Mouse (Mus musculus) hindbrain, embryonic 14.5 days (tissue): ENCODE measurements around the gene Crabp1. TPM values are rescaled to one million over a fixed set of nuclear protein-coding genes. Genes with fewer than 3 reads are reported as not detected.
A peak's percentile ranks its signal among the peaks of the same experiment; 100 is the strongest.

Source experiments
- ATAC-seq: fragments of 200-750 bp; cut with Nextera tagmentation; 2 replicates; pipeline ENCODE4 v1.8.0; 2017; ENCODE audit warnings: moderate number of reproducible peaks, mild to moderate bottlenecking, moderate TSS enrichment, moderate library complexity; ENCODE audit not compliant: low FRiP score
- DNase-seq: peaks from one replicate; pipeline ENCODE4 v3.0.0-alpha.2; 2015; ENCODE audit warnings: low spot score
- H3K27ac ChIP-seq: fragments of 300-500 bp; sonication (generic); 2 replicates; pipeline ENCODE4 v1.5.1; 2014; ENCODE audit warnings: mild to moderate bottlenecking, moderate library complexity
- H3K27me3 ChIP-seq: fragments of 300-500 bp; sonication (generic); 2 replicates; pipeline ENCODE4 v1.6.1; 2014; ENCODE audit warnings: mild to moderate bottlenecking, low read length, mixed read lengths; ENCODE audit not compliant: control insufficient read depth, insufficient read depth
- H3K36me3 ChIP-seq: fragments of 300-500 bp; sonication (generic); replicated peaks from 2 replicates; pipeline ENCODE4 v1.6.1; 2014; ENCODE audit not compliant: control insufficient read depth, insufficient read depth
- H3K4me1 ChIP-seq: fragments of 300-500 bp; sonication (generic); replicated peaks from 2 replicates; pipeline ENCODE4 v1.6.1; 2014; ENCODE audit warnings: antibody characterized with exemption, low read length, mixed read lengths; ENCODE audit not compliant: control insufficient read depth, insufficient read depth
- H3K4me2 ChIP-seq: fragments of 300-500 bp; sonication (generic); replicated peaks from 2 replicates; pipeline ENCODE4 v1.6.1; 2014; ENCODE audit warnings: mild to moderate bottlenecking, moderate library complexity
- H3K4me3 ChIP-seq: fragments of 300-500 bp; sonication (generic); replicated peaks from 2 replicates; pipeline ENCODE4 v1.5.1; 2014; ENCODE audit warnings: mild to moderate bottlenecking, low read length
- H3K9ac ChIP-seq: fragments of 300-500 bp; sonication (generic); 2 replicates; pipeline ENCODE4 v1.6.1; 2014
- H3K9me3 ChIP-seq: fragments of 300-500 bp; sonication (generic); 2 replicates; pipeline ENCODE4 v1.6.1; 2016; ENCODE audit warnings: low read length; ENCODE audit not compliant: control insufficient read depth
- WGBS: fragments of 180-500 bp; shearing (Covaris S2); extraction: QIAGEN DNeasy Blood & Tissue Kit; methylation state at CpG from one replicate; pipeline ENCODE4 v1.1.7; 2014; 5-methylcytosine and 5-hydroxymethylcytosine counted together
- polyA plus RNA-seq: library from polyadenylated mRNA; unstranded; fragments of >200 nt; fragmentation: Nextera tagmentation; extraction: Ambion mirVana; gene quantifications from 2 replicates; pipeline ENCODE4 v1.2.1, GENCODE M21; 2014

Crabp1 gene
- polyA plus RNA-seq, result 300 and 364 TPM in 2 replicates

DNA sequence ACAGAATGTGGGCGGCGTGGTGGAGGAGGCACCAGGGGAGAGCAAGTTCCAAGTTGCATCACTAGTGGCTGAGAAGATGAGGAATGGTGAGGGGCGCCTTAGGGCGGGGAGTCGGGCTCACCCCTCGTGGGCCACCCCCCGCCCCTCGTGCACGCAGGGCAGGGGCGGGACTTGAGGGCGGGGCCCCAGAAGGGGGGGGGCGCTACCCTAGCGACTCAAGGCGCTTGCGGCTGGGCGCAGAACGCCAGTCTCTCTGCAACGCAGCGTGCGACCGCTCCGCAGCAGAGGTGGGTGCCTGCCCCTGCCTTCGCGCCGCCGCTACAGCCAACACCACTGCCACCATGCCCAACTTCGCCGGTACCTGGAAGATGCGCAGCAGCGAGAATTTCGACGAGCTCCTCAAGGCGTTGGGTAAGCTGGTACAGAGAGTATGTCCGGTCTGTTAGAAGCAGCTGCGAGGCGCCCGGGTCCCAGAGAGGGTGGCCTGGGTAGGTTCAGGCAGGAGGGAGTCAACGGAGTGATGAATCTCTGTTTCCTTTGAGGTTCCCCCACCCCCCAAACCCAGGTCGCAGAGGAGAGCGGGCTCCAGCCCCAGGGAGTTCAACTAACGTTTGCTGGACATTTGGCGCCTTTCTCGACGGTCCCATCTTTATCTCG is at the start of gene Crabp1:
TSS of gene Crabp1 (plus strand) at position 188 of the 657 bp plus-strand sequence.
- H3K4me2 ChIP-seq, result peak within 1 kb of the TSS; percentile 81
- WGBS, result under 1% methylated on average over 45 of the region's 45 CpGs
- peak within 1 kb of the TSS; percentile 28 for H3K9ac ChIP-seq
- 0 out of 2 replicates have a peak, but pooled peaks cover 27% of the 10 kb centered on the region for H3K4me1 ChIP-seq
- H3K36me3 ChIP-seq, result no peaks in the 10 kb centered on the region
- H3K27me3 ChIP-seq, result peaks cover 35% of the 10 kb centered on the region
- no peak within 1 kb of the TSS for H3K27ac ChIP-seq
- peak; percentile 53; the same call in 1 of the 2 replicates for ATAC-seq
- H3K9me3 ChIP-seq, result no peaks in the 10 kb centered on the region
- H3K4me3 ChIP-seq, result peak within 1 kb of the TSS; percentile 36
- DNase-seq, result no peak

DNA sequence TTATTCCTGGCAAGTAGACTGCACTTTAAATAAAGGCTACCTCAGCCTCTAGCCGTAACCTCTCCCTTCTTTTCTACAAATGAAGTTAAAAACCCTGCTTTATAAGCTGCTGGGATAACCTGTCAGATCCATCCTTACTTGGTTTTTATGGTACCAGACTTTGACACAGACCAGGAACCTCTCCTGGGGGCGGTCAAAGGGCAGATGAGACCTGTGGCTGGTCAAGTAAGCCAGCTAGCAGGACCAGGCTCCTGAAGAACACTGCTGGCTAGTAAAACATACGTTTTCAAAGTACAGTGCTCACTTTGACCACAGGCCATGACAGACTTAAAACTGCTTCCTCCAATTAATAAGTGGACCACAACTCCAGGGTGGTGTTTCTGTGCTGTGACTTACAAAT is 48.8 kb upstream of the Crabp1 start:
- 98% methylated on average over 3 of the region's 3 CpGs for WGBS
- no peaks in the 10 kb centered on the region for H3K27me3 ChIP-seq
- peaks cover 96% of the 10 kb centered on the region for H3K36me3 ChIP-seq

DNA sequence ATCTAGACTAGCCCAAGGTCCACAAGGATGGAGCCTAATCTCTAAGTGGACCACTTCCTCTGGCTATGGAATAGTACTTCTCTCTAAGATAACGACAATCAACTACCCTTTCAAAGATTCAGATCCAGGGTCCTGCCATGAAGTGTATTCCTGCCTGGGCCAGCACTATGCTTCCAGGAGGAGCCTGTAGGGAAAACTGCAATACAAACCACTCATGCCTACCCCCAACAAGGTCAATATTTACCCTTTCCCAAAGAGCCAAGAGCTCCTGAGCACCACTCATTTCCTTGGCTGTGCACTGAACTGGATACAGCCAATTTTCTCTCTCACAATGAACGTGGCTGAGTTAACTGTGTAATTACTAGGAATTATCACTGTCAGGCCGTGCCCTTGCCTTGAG is 47.0 kb upstream of the Crabp1 start:
- WGBS, result 86% methylated on average over 3 of the region's 3 CpGs
- Histone ChIP-seq H3K9me3 (no peaks in the 10 kb centered on the region), H3K27me3 (no peaks in the 10 kb centered on the region), H3K36me3 (peaks cover 90% of the 10 kb centered on the region), H3K27ac (no peak overlapping the region), H3K4me3 (no peak overlapping the region), H3K9ac (no peak overlapping the region), H3K4me1 (no peaks in the 10 kb centered on the region), H3K4me2 (no peak overlapping the region)
- no peak for ATAC-seq
- no peak for DNase-seq

More for the DNA sequence above, 48.8 kb upstream of the Crabp1 start:
- Histone ChIP-seq H3K4me1 (no peaks in the 10 kb centered on the region), H3K9me3 (no peaks in the 10 kb centered on the region), H3K4me2 (no peak overlapping the region), H3K4me3 (no peak overlapping the region), H3K9ac (no peak overlapping the region), H3K27ac (no peak overlapping the region)
- ATAC-seq (no peak), DNase-seq (no peak)

DNA sequence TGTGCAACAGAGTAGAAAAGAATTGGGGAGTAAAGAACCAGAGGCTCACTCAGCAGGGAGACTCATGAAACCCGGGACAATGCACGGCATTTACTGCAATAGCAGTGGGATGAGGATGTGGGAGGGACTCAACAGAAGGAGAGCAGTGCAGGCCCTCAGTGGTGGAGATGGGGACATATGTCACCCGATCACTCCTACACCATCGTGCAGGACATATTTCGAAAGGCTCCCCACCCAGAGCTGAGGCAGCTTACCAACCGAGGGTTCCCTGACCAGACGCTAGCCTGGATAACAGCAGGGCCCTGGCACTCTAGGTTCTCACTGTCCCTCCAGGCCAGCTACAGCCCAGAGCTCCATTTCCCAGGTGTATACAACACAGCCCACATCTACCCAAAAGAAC is 42.4 kb upstream of the Crabp1 start:
- WGBS, result 86% methylated on average over 7 of the region's 7 CpGs
- no peak for DNase-seq
- H3K36me3 ChIP-seq, result peaks cover 92% of the 10 kb centered on the region

DNA sequence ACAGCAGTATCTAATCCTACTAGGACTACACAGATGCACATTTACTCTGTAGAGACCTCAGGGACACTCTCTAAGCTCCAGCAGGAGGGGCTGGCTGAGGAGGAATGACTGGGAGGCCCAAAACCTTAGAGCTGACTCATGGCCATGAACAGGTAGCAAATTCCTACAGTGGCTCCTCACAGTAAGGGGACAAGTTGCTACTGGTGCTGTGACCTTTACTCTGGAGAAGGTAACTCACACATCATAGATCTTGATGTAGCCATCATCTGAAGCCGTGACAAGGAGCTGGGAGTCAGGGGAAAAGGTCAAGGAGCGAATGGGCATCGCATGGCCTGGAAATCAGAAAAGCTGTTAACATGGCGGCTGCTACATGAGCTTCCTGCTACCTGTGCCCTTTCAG is 42.0 kb upstream of the Crabp1 start:
- ATAC-seq (no peak), DNase-seq (no peak)
- no peak overlapping the region for H3K27ac ChIP-seq
- H3K4me3 ChIP-seq, result no peak overlapping the region
- H3K27me3 ChIP-seq, result no peaks in the 10 kb centered on the region
- WGBS, result 94% methylated on average over 4 of the region's 4 CpGs
- H3K36me3 ChIP-seq, result peaks cover 92% of the 10 kb centered on the region
- no peaks in the 10 kb centered on the region for H3K9me3 ChIP-seq
- H3K4me2 ChIP-seq, result no peak overlapping the region
- no peaks in the 10 kb centered on the region for H3K4me1 ChIP-seq
- H3K9ac ChIP-seq, result no peak overlapping the region

More for the DNA sequence above, 42.4 kb upstream of the Crabp1 start:
- no peak for ATAC-seq
- no peak overlapping the region for H3K27ac ChIP-seq
- no peaks in the 10 kb centered on the region for H3K27me3 ChIP-seq
- no peak overlapping the region for H3K4me3 ChIP-seq
- H3K4me1 ChIP-seq, result no peaks in the 10 kb centered on the region
- H3K9me3 ChIP-seq, result no peaks in the 10 kb centered on the region
- H3K4me2 ChIP-seq, result no peak overlapping the region
- no peak overlapping the region for H3K9ac ChIP-seq

DNA sequence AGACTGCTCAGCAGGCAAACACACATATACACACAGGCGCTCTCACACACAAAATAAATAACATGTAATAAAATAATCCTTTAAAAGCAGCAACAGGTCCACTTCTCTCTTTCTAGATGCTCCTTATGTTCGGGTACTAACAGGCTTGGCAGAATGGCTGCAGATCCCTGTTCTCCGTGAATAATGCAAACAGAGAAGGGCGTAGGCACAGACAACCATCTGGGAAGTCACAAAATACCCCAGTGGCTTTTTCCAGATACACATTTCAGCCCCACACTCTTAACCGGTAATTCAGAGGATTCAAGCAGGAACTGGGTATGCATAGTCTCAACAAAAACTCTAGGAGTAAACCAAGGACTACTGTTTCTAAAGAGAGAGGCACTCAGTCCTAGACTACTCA is 38.2 kb upstream of the Crabp1 start:
- H3K9ac ChIP-seq, result no peak overlapping the region
- H3K4me2 ChIP-seq, result no peak overlapping the region
- no peak overlapping the region for H3K27ac ChIP-seq
- H3K27me3 ChIP-seq, result no peaks in the 10 kb centered on the region
- DNase-seq (no peak), ATAC-seq (no peak)
- H3K9me3 ChIP-seq, result no peaks in the 10 kb centered on the region
- no peaks in the 10 kb centered on the region for H3K4me1 ChIP-seq
- WGBS, result 88% methylated on average over 5 of the region's 5 CpGs
- H3K36me3 ChIP-seq, result peaks cover 92% of the 10 kb centered on the region
- no peak overlapping the region for H3K4me3 ChIP-seq

DNA sequence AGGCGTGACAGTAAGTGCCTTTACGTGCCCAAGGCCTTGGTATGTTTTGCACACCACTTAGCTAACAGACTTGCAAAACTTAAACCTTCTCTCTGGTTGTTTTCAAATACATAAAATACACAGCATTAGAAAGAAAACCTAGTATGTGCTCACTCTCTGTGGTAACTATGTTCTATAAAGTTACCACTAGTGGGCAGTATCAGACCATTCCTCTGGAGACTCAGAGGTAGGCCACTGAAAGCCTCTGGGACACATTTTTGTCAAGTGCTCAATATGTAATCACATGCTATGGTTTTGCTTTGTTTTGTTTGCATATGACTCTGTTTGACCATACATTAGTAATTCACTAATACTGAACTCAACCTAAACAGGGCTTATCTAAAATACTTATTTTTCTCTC is 32.4 kb upstream of the Crabp1 start:
- H3K27ac ChIP-seq, result no peak overlapping the region
- DNase-seq (peak; percentile 53), ATAC-seq (no peak)
- H3K4me3 ChIP-seq, result no peak overlapping the region
- peaks cover 34% of the 10 kb centered on the region for H3K36me3 ChIP-seq
- H3K4me1 ChIP-seq, result peaks cover 13% of the 10 kb centered on the region; the same call in 1 of the 2 replicates
- H3K27me3 ChIP-seq, result no peaks in the 10 kb centered on the region
- H3K9ac ChIP-seq, result no peak overlapping the region
- WGBS, result 95% methylated on average over 2 of the region's 2 CpGs
- H3K9me3 ChIP-seq, result no peaks in the 10 kb centered on the region
- no peak overlapping the region for H3K4me2 ChIP-seq

DNA sequence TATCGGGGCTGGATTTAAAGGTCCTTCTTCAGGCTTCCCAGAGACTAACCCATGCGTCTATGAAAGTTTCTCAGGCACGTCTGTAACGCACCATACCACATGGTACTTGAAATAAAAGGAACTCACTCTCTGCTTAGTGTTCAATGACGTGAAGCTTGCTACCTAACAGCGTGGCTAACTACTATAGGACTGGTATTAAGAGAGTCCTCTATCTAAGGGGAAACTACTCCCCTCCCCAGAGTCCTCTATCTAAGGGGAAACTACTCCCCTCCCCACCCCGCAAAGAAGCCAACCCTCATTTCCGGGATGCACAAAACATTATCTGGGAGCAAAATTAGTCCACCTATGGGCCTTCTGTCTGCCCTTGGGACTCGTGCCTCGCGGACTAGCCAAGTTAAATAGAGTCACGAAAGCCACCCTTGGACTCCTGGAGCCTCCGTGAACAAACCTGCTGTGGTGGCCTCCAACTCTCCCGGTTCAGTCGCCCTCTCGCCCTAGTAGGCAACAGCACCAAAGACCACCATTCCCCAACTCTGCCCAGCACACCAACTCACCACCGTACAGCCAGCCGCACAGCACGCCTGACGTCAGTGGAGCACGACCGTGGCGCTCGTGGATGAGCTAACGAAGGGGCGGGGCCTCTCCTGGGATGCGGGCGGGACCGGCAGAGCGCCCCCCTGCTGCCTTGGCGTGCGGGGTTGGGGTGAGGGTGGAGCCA is 30.5 kb upstream of the Crabp1 start, which contains the start of gene Wdr61:
TSS of gene Wdr61 (minus strand) at position 599 of the 718 bp plus-strand sequence.
- no peaks in the 10 kb centered on the region for H3K9me3 ChIP-seq
- H3K9ac ChIP-seq, result peak within 1 kb of the TSS; percentile 82
- DNase-seq (peak; percentile 98), ATAC-seq (peak; percentile 94)
- peak within 1 kb of the TSS; percentile 57 for H3K27ac ChIP-seq
- H3K27me3 ChIP-seq, result no peaks in the 10 kb centered on the region
- H3K36me3 ChIP-seq, result peaks cover 15% of the 10 kb centered on the region
- peak within 1 kb of the TSS; percentile 73 for H3K4me2 ChIP-seq
- H3K4me3 ChIP-seq, result peak within 1 kb of the TSS; percentile 61
- WGBS, result 2% methylated on average over 32 of the region's 32 CpGs
- H3K4me1 ChIP-seq, result peaks cover 13% of the 10 kb centered on the region; the same call in 1 of the 2 replicates

DNA sequence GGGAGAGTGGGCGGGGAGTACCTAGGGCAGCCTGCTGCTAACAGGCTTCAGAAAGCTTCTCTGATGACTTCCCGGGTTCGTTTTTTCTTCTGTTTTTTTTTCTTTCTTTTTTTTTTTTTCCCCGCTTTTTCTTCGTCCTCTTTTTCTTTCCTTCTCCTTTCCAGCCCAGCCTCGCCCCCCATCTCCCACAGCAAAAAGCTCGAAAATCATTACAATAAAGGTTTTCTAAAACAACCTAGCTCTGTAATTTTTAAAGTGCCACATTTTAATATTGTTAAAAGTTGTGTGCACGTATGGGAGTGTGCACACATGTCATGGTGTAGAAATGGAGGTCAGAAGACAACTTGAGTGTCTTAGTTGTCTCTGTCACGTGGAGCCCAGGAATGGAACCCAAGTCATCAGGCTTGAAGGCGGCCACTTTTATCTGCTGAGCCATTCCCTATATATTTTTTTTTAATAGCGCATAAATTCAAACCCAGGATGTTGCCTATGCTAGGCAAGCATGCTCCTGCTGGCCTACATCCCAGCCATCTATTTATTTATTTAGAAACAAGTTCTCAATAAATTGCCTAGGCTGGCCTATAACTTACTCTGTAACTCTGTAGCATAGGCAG is 29.8 kb upstream of the Crabp1 start:
- Histone ChIP-seq H3K36me3 (peaks cover 8% of the 10 kb centered on the region), H3K27me3 (no peaks in the 10 kb centered on the region), H3K9ac (peak overlapping the region; percentile 82; the same call in 1 of the 2 replicates), H3K4me1 (peaks cover 13% of the 10 kb centered on the region; the same call in 1 of the 2 replicates), H3K4me2 (peak overlapping the region; percentile 73), H3K9me3 (no peaks in the 10 kb centered on the region), H3K27ac (no peak overlapping the region; the same call in 1 of the 2 replicates), H3K4me3 (peak overlapping the region; percentile 61)
- DNase-seq, result no peak
- no peak for ATAC-seq
- WGBS, result 20% methylated on average over 11 of the region's 11 CpGs
